ENCODE assay signal across 18 mouse cellular contexts in the genomic region with DNA sequence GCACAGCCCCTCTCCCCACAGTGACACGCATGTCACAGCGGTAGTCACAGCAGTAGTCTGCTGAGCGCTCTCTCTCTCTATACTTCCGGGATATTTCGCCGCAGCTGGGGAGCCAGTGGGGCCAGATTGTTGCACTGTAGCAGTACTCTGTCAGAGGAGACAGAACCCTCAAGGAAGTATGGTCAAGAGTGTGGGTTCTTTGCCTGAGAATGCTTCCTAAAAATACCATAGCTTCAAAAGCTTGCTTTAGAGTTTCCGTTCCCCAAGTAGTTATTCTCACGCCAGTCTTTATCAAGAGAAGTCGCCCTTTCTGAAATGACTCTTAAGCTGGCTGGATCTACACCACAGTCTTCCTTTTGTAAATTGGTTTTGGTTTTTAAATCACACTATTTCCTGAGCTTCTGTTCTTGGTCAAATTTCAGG. TPM values are rescaled to one million over a fixed set of nuclear protein-coding genes. Genes with fewer than 3 reads are reported as not detected.
DNase-seq lines count a peak whose midpoint lies in the region; ATAC-seq and TF ChIP-seq lines count a peak whose summit lies in the region.
"Had no signal": no experiment of that assay in that cellular context is flagged by ENCODE, and none has a peak within 500 bp of the region (broad histone marks: within the 10 kb centered on the region; RNA-seq: fewer than 3 reads in every experiment).

No protein-coding gene starts in this region.

- no peaks in the 10 kb centered on the region for H3K9me3 ChIP-seq in heart, embryonic 15.5 days (replicated peaks)
- no peaks in the 10 kb centered on the region for H3K9me3 ChIP-seq in CH12.LX (replicated peaks; ENCODE audit: low read length)
- no peaks in the 10 kb centered on the region for H3K9me3 ChIP-seq in forebrain, embryonic 14.5 days (replicated peaks; ENCODE audit: control insufficient read depth, low read length)
- H3K9me3 ChIP-seq in midbrain, embryonic 16.5 days (replicated peaks; ENCODE audit: control insufficient read depth, low read length, poor library complexity, severe bottlenecking): no peaks in the 10 kb centered on the region
- H3K9me3 ChIP-seq: heart, embryonic 13.5 days; hindbrain, embryonic 15.5 days; liver, embryonic 12.5 days; neural tube, embryonic 15.5 days had no signal

- H3K79me2 ChIP-seq in CH12.LX (replicated peaks; ENCODE audit: control insufficient read depth, extremely low read depth, insufficient read depth, poor library complexity, severe bottlenecking) (peaks cover 11% of the 10 kb centered on the region), macrophage (ENCODE audit: inconsistent target) (peaks cover 47% of the 10 kb centered on the region; the same call in 1 of the 2 replicates)

- 90% methylated on average over 9 of the region's 9 CpGs for WGBS in heart, embryonic 15.5 days
- WGBS in macrophage (ENCODE audit: missing documents): 15% methylated on average over 9 of the region's 9 CpGs
- WGBS in thymus, adult 2 months: 4% methylated on average over 9 of the region's 9 CpGs
- 94% methylated on average over 9 of the region's 9 CpGs for WGBS in forebrain, embryonic 14.5 days
- 96% methylated on average over 9 of the region's 9 CpGs for WGBS in midbrain, embryonic 16.5 days

- no peak for TF ChIP-seq CTCF in CH12.LX (conservative IDR thresholded peaks at IDR 0.05 in 1 of 2, IDR thresholded peaks at IDR 0.05 in 1 of 2; ENCODE audit: low read depth in 2 of 2, low read length in 2 of 2)
- TF ChIP-seq CTCF in thymus, adult 2 months (IDR thresholded peaks at IDR 0.05; ENCODE audit: borderline replicate concordance, control insufficient read depth, extremely low read depth, insufficient read depth, low read length, poor library complexity): no peak

- no peak for ATAC-seq in heart, embryonic 15.5 days (replicated peaks; ENCODE audit: insufficient number of reproducible peaks, insufficient read depth, low FRiP score, low read depth)
- no peak for ATAC-seq in forebrain, embryonic 14.5 days
- ATAC-seq in midbrain, embryonic 16.5 days: no peak
- ATAC-seq: liver, embryonic 12.5 days had no signal

- no peaks in the 10 kb centered on the region for H3K27me3 ChIP-seq in heart, embryonic 15.5 days
- no peaks in the 10 kb centered on the region for H3K27me3 ChIP-seq in CH12.LX (replicated peaks)
- H3K27me3 ChIP-seq in thymus, adult 2 months (ENCODE audit: control insufficient read depth, insufficient read depth, low read length): no peaks in the 10 kb centered on the region
- no peaks in the 10 kb centered on the region for H3K27me3 ChIP-seq in forebrain, embryonic 14.5 days (replicated peaks; ENCODE audit: control insufficient read depth, insufficient read depth, low read length)
- H3K27me3 ChIP-seq in midbrain, embryonic 16.5 days (ENCODE audit: control insufficient read depth, insufficient read depth, low read depth, low read length): no peaks in the 10 kb centered on the region
- H3K27me3 ChIP-seq: heart, embryonic 13.5 days; hindbrain, embryonic 15.5 days; liver, embryonic 12.5 days; neural tube, embryonic 15.5 days had no signal

- 0 out of 2 replicates have a peak overlapping the region, but pooled peaks have one; percentile 20 for H3K27ac ChIP-seq in heart, embryonic 15.5 days
- H3K27ac ChIP-seq in CH12.LX (ENCODE audit: insufficient read depth, low read depth) (peak overlapping the region; percentile 75), macrophage (peak overlapping the region; percentile 55)
- H3K27ac ChIP-seq in thymus, adult 2 months (ENCODE audit: control insufficient read depth, insufficient read depth, low read length): no peak overlapping the region; the same call in 1 of the 2 replicates
- H3K27ac ChIP-seq in forebrain, embryonic 14.5 days (ENCODE audit: low read depth, low read length): no peak overlapping the region
- H3K27ac ChIP-seq in midbrain, embryonic 16.5 days (ENCODE audit: low read length): no peak overlapping the region
- H3K27ac ChIP-seq: heart, embryonic 13.5 days; hindbrain, embryonic 15.5 days; liver, embryonic 12.5 days; neural tube, embryonic 15.5 days had no signal

- in situ Hi-C loops in CH12.LX (cut with MboI; ENCODE audit: low pct_ligation_motif_present, low pct_unique_long_range_greater_than_20kb, low sequenced_read_pairs): no loop called here

- no peak overlapping the region for H3K4me3 ChIP-seq in heart, embryonic 15.5 days
- H3K4me3 ChIP-seq in CH12.LX (replicated peaks in 1 of 3; ENCODE audit: low read depth in 2 of 3, low read length in 2 of 3, poor library complexity in 1 of 3): no peak overlapping the region
- H3K4me3 ChIP-seq in macrophage (ENCODE audit: inconsistent target): no peak overlapping the region
- no peak overlapping the region for H3K4me3 ChIP-seq in thymus, adult 2 months (ENCODE audit: control insufficient read depth, insufficient read depth, low read length)
- no peak overlapping the region for H3K4me3 ChIP-seq in forebrain, embryonic 14.5 days (ENCODE audit: low read depth, low read length)
- H3K4me3 ChIP-seq in midbrain, embryonic 16.5 days (ENCODE audit: low read depth, low read length): no peak overlapping the region
- H3K4me3 ChIP-seq: heart, embryonic 13.5 days; hindbrain, embryonic 15.5 days; liver, embryonic 12.5 days; neural tube, embryonic 15.5 days had no signal

- no peak overlapping the region for H3K4me2 ChIP-seq in heart, embryonic 15.5 days
- peak overlapping the region; percentile 82 for H3K4me2 ChIP-seq in CH12.LX (ENCODE audit: insufficient read depth, low read depth, poor library complexity, severe bottlenecking)
- no peak overlapping the region for H3K4me2 ChIP-seq in forebrain, embryonic 14.5 days (ENCODE audit: low read length)
- no peak overlapping the region for H3K4me2 ChIP-seq in midbrain, embryonic 16.5 days (ENCODE audit: low read length)
- H3K4me2 ChIP-seq: heart, embryonic 13.5 days; hindbrain, embryonic 15.5 days; liver, embryonic 12.5 days; neural tube, embryonic 15.5 days had no signal

- dilution Hi-C loops in CH12.LX (cut with MboI; ENCODE audit: extremely low pct_ligation_motif_present, extremely low pct_unique_long_range_greater_than_20kb, low sequenced_read_pairs): no loop called here

- TF ChIP-seq EP300 in CH12.LX (IDR thresholded peaks at IDR 0.05; ENCODE audit: low read length): peak; percentile 82

- peaks cover 93% of the 10 kb centered on the region for H3K36me3 ChIP-seq in heart, embryonic 15.5 days
- H3K36me3 ChIP-seq in CH12.LX (replicated peaks in 1 of 2; ENCODE audit: control insufficient read depth in 1 of 2, insufficient read depth in 1 of 2, low read length in 1 of 2) (peaks cover 48 to 82% of the 10 kb centered on the region in 2 experiments), macrophage (ENCODE audit: inconsistent target) (peaks cover 56% of the 10 kb centered on the region)
- peaks cover 51% of the 10 kb centered on the region for H3K36me3 ChIP-seq in thymus, adult 2 months (ENCODE audit: control insufficient read depth, insufficient read depth, low read length)
- H3K36me3 ChIP-seq in forebrain, embryonic 14.5 days (ENCODE audit: control insufficient read depth, insufficient read depth, low read length): peaks cover 78% of the 10 kb centered on the region
- H3K36me3 ChIP-seq in midbrain, embryonic 16.5 days (ENCODE audit: control insufficient read depth, insufficient read depth, low read length): peaks cover 39% of the 10 kb centered on the region

- H3K4me1 ChIP-seq in heart, embryonic 15.5 days (replicated peaks): no peaks in the 10 kb centered on the region
- H3K4me1 ChIP-seq in CH12.LX (ENCODE audit: control insufficient read depth in 1 of 2, insufficient read depth in 2 of 2): peaks cover 21 to 42% of the 10 kb centered on the region in 2 experiments
- H3K4me1 ChIP-seq in thymus, adult 2 months (replicated peaks; ENCODE audit: control insufficient read depth, insufficient read depth, low read length): peaks cover 21% of the 10 kb centered on the region
- H3K4me1 ChIP-seq in forebrain, embryonic 14.5 days (ENCODE audit: control insufficient read depth, insufficient read depth, low read length): no peaks in the 10 kb centered on the region
- H3K4me1 ChIP-seq in midbrain, embryonic 16.5 days (ENCODE audit: control insufficient read depth, insufficient read depth, low read length): no peaks in the 10 kb centered on the region
- H3K4me1 ChIP-seq: heart, embryonic 13.5 days; hindbrain, embryonic 15.5 days; liver, embryonic 12.5 days; neural tube, embryonic 15.5 days had no signal

- TF ChIP-seq POLR2A in CH12.LX (IDR thresholded peaks at IDR 0.05; ENCODE audit: low read depth, low read length): peak; percentile 42; the same call in 1 of the 2 replicates
- TF ChIP-seq POLR2A in thymus, adult 2 months (IDR thresholded peaks at IDR 0.05; ENCODE audit: control insufficient read depth, extremely low read depth, insufficient read depth, low read length, poor library complexity): no peak

- no peak overlapping the region for H3K9ac ChIP-seq in heart, embryonic 15.5 days
- peak overlapping the region; percentile 23; the same call in 1 of the 2 replicates for H3K9ac ChIP-seq in CH12.LX (ENCODE audit: insufficient read depth, low read depth)
- no peak overlapping the region for H3K9ac ChIP-seq in forebrain, embryonic 14.5 days (ENCODE audit: low read length)
- H3K9ac ChIP-seq in midbrain, embryonic 16.5 days (ENCODE audit: low read depth, low read length): no peak overlapping the region
- H3K9ac ChIP-seq: heart, embryonic 13.5 days; hindbrain, embryonic 15.5 days; liver, embryonic 12.5 days; neural tube, embryonic 15.5 days had no signal

- TF ChIP-seq RAD21 in CH12.LX (IDR thresholded peaks at IDR 0.05; ENCODE audit: low read depth, low read length): no peak; the same call in none of the 2 replicates

- no peak for DNase-seq in heart, postnatal 4 days
- peak; percentile 72 for DNase-seq in CH12.LX (ENCODE audit: extremely low read depth)
- DNase-seq in thymus, adult 2 months: peak; percentile 67
- DNase-seq in cerebellum, adult 8-10 months: no peak
- no peak for DNase-seq in forebrain, embryonic 14.5 days (ENCODE audit: low spot score)
- DNase-seq: cerebellum, adult 11 months; gastrocnemius, postnatal 25 days; kidney, adult 2 months; lung, postnatal 4 days; right cerebral cortex, adult 18-20 months had no signal

RNA-seq across cellular contexts. Expression of gene Dlst, which starts 12.5 kb away (rescaled TPM):
- 199 and 204 TPM in 2 replicates for polyA plus RNA-seq in heart, embryonic 15.5 days (2015; fragmentation: Nextera tagmentation; extraction: Ambion mirVana)
- total RNA-seq in heart, postnatal 4 days (2021): 100 to 1,000 TPM; 538 to 559 TPM
- total RNA-seq in CH12.LX (2012; rRNA removed): 116 and 122 TPM in 2 replicates
- total RNA-seq in CH12.LX (2014; rRNA removed): 144 TPM in 2 replicates
- polyA plus RNA-seq in CH12.LX (2012; ENCODE audit: insufficient read length, low read depth): 165 and 208 TPM in 2 replicates
- total RNA-seq in macrophage (2018; cell fraction: chromatin; rRNA removed): 100 to 1,000 TPM; 208 to 486 (median 340) TPM
- 10 to 100 TPM; 67.0 to 92.6 (median 78.4) TPM for total RNA-seq in macrophage (2018; cell fraction: cytosol; rRNA removed)
- total RNA-seq in macrophage (2018; cell fraction: nucleus; rRNA removed): 100 to 1,000 TPM; 151 to 319 (median 208) TPM
- polyA plus RNA-seq in macrophage (2018): 71.4 to 90.3 TPM (median 80.1 TPM) in 3 replicates
- 131 and 135 TPM in 2 replicates for polyA plus RNA-seq in thymus, adult 2 months (2012; rRNA removed)
- 77.5 and 87.1 TPM in 2 replicates for polyA plus RNA-seq in forebrain, embryonic 14.5 days (2014; fragmentation: Nextera tagmentation; extraction: Ambion mirVana)
- polyA plus RNA-seq in midbrain, embryonic 16.5 days (2015; fragmentation: Nextera tagmentation; extraction: Ambion mirVana): 103 and 104 TPM in 2 replicates

RNA-seq across cellular contexts. Expression of gene Prox2, which starts 12.6 kb away (rescaled TPM):
- 2.5 TPM in 2 replicates for polyA plus RNA-seq in heart, embryonic 15.5 days (2015; fragmentation: Nextera tagmentation; extraction: Ambion mirVana)
- 1 to 10 TPM; 2.3 to 2.6 TPM for total RNA-seq in heart, postnatal 4 days (2021)
- 11.6 and 13.3 TPM in 2 replicates for total RNA-seq in CH12.LX (2012; rRNA removed)
- 2.4 TPM in 2 replicates for total RNA-seq in CH12.LX (2014; rRNA removed)
- polyA plus RNA-seq in CH12.LX (2012; ENCODE audit: insufficient read length, low read depth): 4.5 and 5.2 TPM in 2 replicates
- 10 to 100 TPM in 5 of 26 experiments, 1 to 10 TPM in 18, under 1 TPM in 1, not detected in 2; 0.91 to 14.1 (median 5.9) TPM for total RNA-seq in macrophage (2018; cell fraction: chromatin; rRNA removed)
- 1 to 10 TPM in 20 of 26 experiments, under 1 TPM in 6; 0.33 to 2.6 (median 1.4) TPM for total RNA-seq in macrophage (2018; cell fraction: cytosol; rRNA removed)
- total RNA-seq in macrophage (2018; cell fraction: nucleus; rRNA removed): 10 to 100 TPM in 2 of 26 experiments, 1 to 10 TPM in 22, under 1 TPM in 2; 0.91 to 10.8 (median 3.5) TPM
- 0.88 to 1.8 TPM (median 1.3 TPM) in 3 replicates for polyA plus RNA-seq in macrophage (2018)
- polyA plus RNA-seq in thymus, adult 2 months (2012; rRNA removed): 2.6 and 4.4 TPM in 2 replicates
- polyA plus RNA-seq in forebrain, embryonic 14.5 days (2014; fragmentation: Nextera tagmentation; extraction: Ambion mirVana): 1.3 and 1.6 TPM in 2 replicates
- polyA plus RNA-seq in midbrain, embryonic 16.5 days (2015; fragmentation: Nextera tagmentation; extraction: Ambion mirVana): 1.2 and 1.9 TPM in 2 replicates

RNA-seq across cellular contexts. Expression of gene Rps6kl1, which starts 27.9 kb away (rescaled TPM):
- polyA plus RNA-seq in heart, embryonic 15.5 days (2015; fragmentation: Nextera tagmentation; extraction: Ambion mirVana): 0.87 and 1.9 TPM in 2 replicates
- total RNA-seq in heart, postnatal 4 days (2021): 1 to 10 TPM; 2.3 to 3.0 TPM
- total RNA-seq in CH12.LX (2012; rRNA removed): 0.21 and 0.97 TPM in 2 replicates
- total RNA-seq in CH12.LX (2014; rRNA removed): 0.36 and 0.43 TPM in 2 replicates
- polyA plus RNA-seq in CH12.LX (2012; ENCODE audit: insufficient read length, low read depth): 0.59 and 0.86 TPM in 2 replicates
- total RNA-seq in macrophage (2018; cell fraction: chromatin; rRNA removed): not detected
- total RNA-seq in macrophage (2018; cell fraction: cytosol; rRNA removed): under 1 TPM in 1 of 26 experiments, not detected in 25; 0.06 TPM
- total RNA-seq in macrophage (2018; cell fraction: nucleus; rRNA removed): not detected
- not detected in 3 replicates for polyA plus RNA-seq in macrophage (2018)
- 3.7 and 11.4 TPM in 2 replicates for polyA plus RNA-seq in thymus, adult 2 months (2012; rRNA removed)
- polyA plus RNA-seq in forebrain, embryonic 14.5 days (2014; fragmentation: Nextera tagmentation; extraction: Ambion mirVana): 11.7 and 16.6 TPM in 2 replicates
- polyA plus RNA-seq in midbrain, embryonic 16.5 days (2015; fragmentation: Nextera tagmentation; extraction: Ambion mirVana): 39.3 and 43.3 TPM in 2 replicates

RNA-seq across cellular contexts. Expression of gene Pgf, which starts 54.5 kb away (rescaled TPM):
- 8.9 and 9.5 TPM in 2 replicates for polyA plus RNA-seq in heart, embryonic 15.5 days (2015; fragmentation: Nextera tagmentation; extraction: Ambion mirVana)
- 1 to 10 TPM; 3.7 to 4.9 TPM for total RNA-seq in heart, postnatal 4 days (2021)
- total RNA-seq in CH12.LX (2012; rRNA removed): 0.34 and 0.50 TPM in 2 replicates
- 0.64 and 0.76 TPM in 2 replicates for total RNA-seq in CH12.LX (2014; rRNA removed)
- 0.73 and 1.7 TPM in 2 replicates for polyA plus RNA-seq in CH12.LX (2012; ENCODE audit: insufficient read length, low read depth)
- 1 to 10 TPM in 6 of 26 experiments, under 1 TPM in 4, not detected in 16; 0.41 to 8.3 (median 1.6) TPM for total RNA-seq in macrophage (2018; cell fraction: chromatin; rRNA removed)
- total RNA-seq in macrophage (2018; cell fraction: cytosol; rRNA removed): 1 to 10 TPM in 6 of 26 experiments, under 1 TPM in 19, not detected in 1; 0.09 to 3.6 (median 0.27) TPM
- 1 to 10 TPM in 8 of 26 experiments, under 1 TPM in 9, not detected in 9; 0.31 to 6.0 (median 0.93) TPM for total RNA-seq in macrophage (2018; cell fraction: nucleus; rRNA removed)
- polyA plus RNA-seq in macrophage (2018): 0.11 to 0.37 TPM (median 0.35 TPM) in 3 replicates
- polyA plus RNA-seq in thymus, adult 2 months (2012; rRNA removed): 1.3 and 2.1 TPM in 2 replicates
- polyA plus RNA-seq in forebrain, embryonic 14.5 days (2014; fragmentation: Nextera tagmentation; extraction: Ambion mirVana): 6.7 and 7.2 TPM in 2 replicates
- 8.0 and 9.0 TPM in 2 replicates for polyA plus RNA-seq in midbrain, embryonic 16.5 days (2015; fragmentation: Nextera tagmentation; extraction: Ambion mirVana)
- total RNA-seq: MEL had no signal

Comparison
In these comparisons a context has a peak if more than half of its experiments do, and no peak if none do; other contexts are left out.
1. H3K27ac ChIP-seq: peak in heart, embryonic 15.5 days (single experiment), CH12.LX (single experiment) and macrophage (single experiment); none in thymus, adult 2 months (single experiment), forebrain, embryonic 14.5 days (single experiment) and midbrain, embryonic 16.5 days (single experiment).
2. DNase-seq: peak in CH12.LX (single experiment) and thymus, adult 2 months (single experiment); none in heart, postnatal 4 days (single experiment), cerebellum, adult 8-10 months (single experiment) and forebrain, embryonic 14.5 days (single experiment).